Mouse (Mus musculus) inflammation-experienced regulatory T-cells (primary cell): ENCODE data around the gene Zfp341. TPM values are rescaled to one million over a fixed set of nuclear protein-coding genes. Genes with fewer than 3 reads are reported as not detected.

Experiments
- polyA plus RNA-seq, 2 experiments: library from polyadenylated mRNA; unstranded; fragments of 100-300 nt; shearing (Covaris generic); gene quantifications; one replicate each; pipeline ENCODE4 v1.2.1; 2017

Gene Zfp341
- 1 to 10 TPM in 1 of 2 experiments, under 1 TPM in 1; 0.98 to 1.6 TPM for polyA plus RNA-seq

DNA sequence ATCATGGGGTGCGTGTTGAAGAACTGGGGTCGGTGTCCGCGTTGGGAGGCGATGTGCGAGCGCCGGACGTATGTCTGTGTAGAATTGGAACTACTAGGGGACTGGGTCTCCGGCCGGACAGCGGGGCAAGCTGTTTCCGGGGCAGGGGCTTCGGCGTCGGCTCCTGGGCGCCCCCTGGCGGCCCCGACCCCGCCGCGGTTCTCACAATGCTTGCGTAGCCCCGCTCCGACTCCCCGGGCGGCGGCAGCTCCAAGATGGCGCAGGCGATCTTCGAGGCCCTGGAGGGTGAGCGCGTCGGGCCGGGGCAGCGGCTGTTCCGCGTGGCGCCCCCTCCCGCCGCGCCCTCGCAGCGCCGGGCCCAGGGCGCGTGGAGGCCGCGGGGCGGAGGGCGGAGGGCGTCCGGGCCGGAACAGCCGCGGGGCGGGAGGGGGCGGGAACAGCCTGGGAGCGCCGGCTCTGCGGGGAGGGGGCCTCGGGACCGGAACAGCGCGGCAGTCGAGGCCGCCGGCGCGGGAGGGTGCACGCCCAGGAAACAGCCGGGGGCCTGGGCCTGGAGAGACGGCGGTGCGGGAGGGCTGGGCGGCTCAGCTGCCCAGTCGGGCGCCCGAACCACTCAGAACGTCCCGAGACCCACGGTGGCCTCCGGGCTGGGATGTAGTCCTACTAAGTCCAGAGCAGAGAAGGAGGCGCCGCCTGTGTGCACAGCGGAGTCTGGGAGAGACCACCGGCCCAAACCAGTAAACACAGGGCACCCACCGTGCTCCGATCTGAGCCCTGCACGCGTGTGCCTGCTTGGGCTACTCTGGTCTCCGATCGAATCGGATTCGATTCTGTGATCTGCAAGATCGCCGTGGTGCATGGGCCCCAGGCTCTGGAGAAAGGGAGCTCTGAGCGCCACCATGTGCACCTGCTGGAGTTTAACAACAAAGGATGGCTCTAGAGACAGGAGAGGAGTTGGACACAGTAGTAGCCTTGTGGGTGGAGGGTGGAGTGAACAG lies at the start of gene Zfp341, which contains the start of gene 4930519P11Rik:
TSS of gene Zfp341 (plus strand) at position 180 of the 998 bp plus-strand sequence.
TSS of gene 4930519P11Rik (minus strand) at position 320 of the 998 bp plus-strand sequence.

DNA sequence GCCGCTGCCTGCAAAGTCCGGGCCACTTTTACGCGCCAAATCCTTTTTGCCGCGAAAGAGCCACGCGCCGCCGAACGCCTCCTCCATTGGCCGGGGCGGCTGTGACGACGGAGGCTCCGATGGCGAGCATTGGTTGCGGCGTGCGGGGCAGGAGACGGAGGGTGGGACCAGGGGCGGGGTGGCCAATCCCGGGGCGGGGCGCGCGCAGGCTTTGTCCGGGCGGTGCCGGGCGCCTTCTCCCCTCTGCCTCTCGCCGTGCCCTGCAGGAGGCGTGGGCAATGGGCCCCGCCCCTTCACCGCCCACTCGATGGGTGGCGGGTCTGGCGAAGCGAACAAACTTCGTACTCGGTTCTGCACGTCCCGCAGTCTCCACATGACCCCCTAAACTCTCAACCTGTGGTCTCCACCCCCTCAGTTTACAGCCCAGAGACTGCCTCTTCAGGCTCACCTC lies 43.2 kb upstream of the Zfp341 start, which contains the start of gene E2f1:
TSS of gene E2f1 (minus strand) at position 57 of the 451 bp plus-strand sequence.

DNA sequence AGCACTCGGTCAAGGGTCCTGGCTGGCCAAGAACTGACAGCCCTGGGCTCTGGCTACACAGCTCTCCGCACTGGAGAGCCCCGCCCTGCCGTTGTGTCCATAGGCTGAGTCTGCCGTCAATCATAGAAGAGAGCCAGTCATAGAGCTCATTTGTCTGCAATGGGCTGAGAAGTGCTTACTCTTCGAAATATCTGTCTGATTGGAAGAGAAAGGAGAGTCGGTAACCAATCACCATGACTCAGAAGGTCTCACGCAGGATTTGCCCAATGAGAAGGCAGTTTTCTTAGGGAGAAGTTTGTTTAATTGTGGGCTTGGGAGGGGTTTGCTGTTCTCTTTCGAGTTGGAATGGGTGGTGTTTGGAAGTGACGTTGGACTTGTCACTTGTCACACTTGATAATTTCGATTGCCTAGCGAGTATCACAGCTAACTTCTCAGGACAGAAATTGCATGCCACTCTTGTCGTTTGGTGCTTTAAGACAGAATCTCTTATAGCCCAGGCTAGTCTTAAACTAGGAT lies 9.4 kb upstream of the Zfp341 start, which contains the start of gene Pxmp4:
TSS of gene Pxmp4 (minus strand) at position 71 of the 516 bp plus-strand sequence.

DNA sequence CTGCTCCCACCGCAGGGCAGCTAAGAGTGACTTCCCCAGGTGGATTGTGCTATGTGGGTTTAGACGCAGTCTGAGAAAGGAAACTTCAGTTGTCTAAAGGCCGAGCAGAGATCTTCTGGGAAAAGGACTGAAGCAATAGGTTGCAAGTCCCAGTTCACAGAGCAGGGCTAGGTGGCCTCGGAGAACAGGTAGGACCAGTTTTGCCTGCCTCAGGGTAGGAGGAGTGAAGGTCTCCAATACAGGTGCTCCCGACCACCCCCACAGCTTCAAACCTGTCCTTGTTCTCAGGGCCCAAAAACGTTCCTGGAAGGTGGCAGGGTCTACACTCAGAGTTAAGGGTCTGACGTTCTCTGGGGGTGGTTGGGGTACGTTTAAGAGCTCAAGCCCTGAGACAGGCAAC lies 38.3 kb downstream of the Zfp341 start, which contains the start of gene Chmp4b:
TSS of gene Chmp4b (plus strand) at position 343 of the 400 bp plus-strand sequence.

Other genes starting within 250 kb of the Zfp341 start
- gene Cdk5rap1, start 240.3 kb upstream of the Zfp341 start, polyA plus RNA-seq: 10 to 100 TPM; 20.1 to 48.4 TPM
- under 1 TPM; 0.07 to 0.33 TPM for gene Snta1, start 205.2 kb upstream of the Zfp341 start, polyA plus RNA-seq
- gene Cbfa2t2, start 176.8 kb upstream of the Zfp341 start, polyA plus RNA-seq: 10 to 100 TPM; 19.7 to 21.4 TPM
- 1 to 10 TPM; 1.2 to 2.8 TPM for gene 1700003F12Rik, start 66.2 kb upstream of the Zfp341 start, polyA plus RNA-seq
- 1 to 10 TPM in 1 of 2 experiments, under 1 TPM in 1; 0.13 to 2.1 TPM for gene Actl10, start 61.5 kb upstream of the Zfp341 start, polyA plus RNA-seq
- 1 to 10 TPM in 1 of 2 experiments, under 1 TPM in 1; 0.61 to 2.0 TPM for gene Necab3, start 54.4 kb upstream of the Zfp341 start, polyA plus RNA-seq
- gene E2f1, start 43.4 kb upstream of the Zfp341 start, polyA plus RNA-seq: 1 to 10 TPM; 1.8 to 5.7 TPM
- 10 to 100 TPM; 16.4 to 20.1 TPM for gene Pxmp4, start 9.6 kb upstream of the Zfp341 start, polyA plus RNA-seq
- under 1 TPM; 0.34 to 0.60 TPM for gene 4930519P11Rik, start 140 bp downstream of the Zfp341 start, polyA plus RNA-seq
- 10 to 100 TPM; 11.1 to 11.4 TPM for gene Chmp4b, start 38.4 kb downstream of the Zfp341 start, polyA plus RNA-seq
- gene Gm14214, start 156.7 kb downstream of the Zfp341 start, polyA plus RNA-seq: 1 to 10 TPM in 1 of 2 experiments, not detected in 1; 1.1 TPM
- gene Raly, start 177.8 kb downstream of the Zfp341 start, polyA plus RNA-seq: 100 to 1,000 TPM; 111 to 141 TPM
- gene a, start 178.1 kb downstream of the Zfp341 start, polyA plus RNA-seq: not detected